Mouse (Mus musculus) thymus, postnatal 4 days (tissue): ENCODE measurements around the gene Atrnl1.

ENCODE experiments used
- DNase-seq: peaks from one replicate; pipeline ENCODE4 v3.0.0; 2021

Gene Atrnl1

DNA sequence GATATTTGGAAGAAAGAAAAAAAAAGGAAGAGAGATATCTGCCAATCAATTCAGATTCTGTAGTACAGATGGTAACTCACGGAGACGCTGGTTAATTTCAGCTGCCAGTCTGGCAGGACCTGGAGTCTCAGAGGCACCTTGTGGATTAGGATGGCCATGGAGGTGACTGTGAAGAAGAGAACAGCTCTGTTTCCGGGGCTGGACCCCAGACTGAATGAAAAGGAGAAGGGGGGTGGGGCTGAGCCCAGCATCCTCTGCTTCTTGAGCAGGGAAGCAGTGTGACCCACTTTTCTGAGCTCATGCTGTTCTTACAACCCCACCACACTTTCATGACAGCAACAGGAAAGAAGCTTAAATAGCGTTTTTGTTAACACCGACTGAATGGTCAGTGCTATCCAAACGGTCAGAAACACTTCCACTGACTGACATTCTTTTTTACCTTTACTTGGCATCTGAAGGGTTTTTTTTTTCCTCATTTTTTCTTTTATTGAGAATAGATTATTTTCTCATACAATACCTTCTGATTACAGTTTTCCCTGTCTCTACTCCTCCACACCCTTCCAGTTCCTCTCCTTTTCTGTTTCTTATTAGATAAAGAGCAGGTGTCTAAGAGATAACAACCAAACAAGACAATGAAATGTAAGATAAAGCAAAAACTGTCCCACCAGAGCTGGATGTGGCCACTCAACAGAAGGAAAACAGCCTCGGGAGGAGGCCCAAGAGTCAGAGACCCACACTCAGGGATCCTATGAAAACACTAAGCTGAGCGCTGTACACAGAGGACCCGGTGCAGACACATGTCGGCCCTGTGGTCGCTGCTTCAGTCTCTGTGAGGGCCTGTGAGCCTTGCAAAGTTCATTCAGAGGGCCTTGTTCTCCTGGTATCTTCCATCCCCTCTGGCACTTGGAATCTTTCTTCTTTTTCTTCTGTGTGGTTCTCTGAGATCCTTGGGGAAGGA lies 317.0 kb downstream of the Atrnl1 start:
- peak; percentile 38 for DNase-seq

GRCm38 (mm10) chr19:57931626-57932025 lies 320.8 kb downstream of the Atrnl1 start:
- DNase-seq: no peak

DNA sequence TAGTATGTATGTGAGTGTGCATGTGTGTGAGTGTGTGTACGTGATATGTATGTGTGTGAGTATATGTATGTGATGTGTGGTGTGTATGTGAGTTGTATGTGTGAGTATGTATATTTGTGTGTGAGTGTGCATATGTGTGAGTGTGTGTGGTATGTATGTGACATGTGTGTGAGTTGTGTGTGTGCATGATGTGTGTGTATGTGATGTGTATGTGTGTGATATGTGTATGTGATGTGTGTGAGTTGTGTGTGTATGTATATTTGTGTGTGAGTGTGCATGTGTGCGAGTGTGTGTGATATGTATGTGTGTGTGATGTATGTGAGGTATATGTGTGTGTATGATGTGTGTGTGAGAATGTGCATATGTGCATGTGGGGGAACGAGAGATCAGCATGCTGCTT lies 326.0 kb downstream of the Atrnl1 start:
- no peak for DNase-seq

DNA sequence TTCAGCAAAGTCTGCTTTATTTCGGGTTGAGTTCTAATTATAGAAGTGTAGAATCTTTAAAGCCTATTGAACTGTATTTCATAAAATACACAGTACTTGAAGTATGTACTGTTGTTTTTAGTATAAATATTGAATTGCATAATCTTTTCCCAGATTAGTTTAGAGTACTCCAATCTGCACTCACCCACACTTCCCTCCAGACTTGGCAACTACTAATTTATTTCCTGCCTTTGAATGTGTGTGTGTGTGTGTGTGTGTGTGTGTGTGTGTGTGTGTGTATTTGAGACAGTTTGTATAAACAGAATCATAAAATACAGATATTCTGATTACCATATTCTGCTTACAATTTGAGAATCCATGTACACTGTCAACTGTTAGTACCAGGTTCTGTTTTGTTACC lies 328.3 kb downstream of the Atrnl1 start:
- no peak for DNase-seq

- no peak for DNase-seq
Observed at GRCm38 (mm10) chr19:57941529-57941928, 330.7 kb downstream of the Atrnl1 start.

DNA sequence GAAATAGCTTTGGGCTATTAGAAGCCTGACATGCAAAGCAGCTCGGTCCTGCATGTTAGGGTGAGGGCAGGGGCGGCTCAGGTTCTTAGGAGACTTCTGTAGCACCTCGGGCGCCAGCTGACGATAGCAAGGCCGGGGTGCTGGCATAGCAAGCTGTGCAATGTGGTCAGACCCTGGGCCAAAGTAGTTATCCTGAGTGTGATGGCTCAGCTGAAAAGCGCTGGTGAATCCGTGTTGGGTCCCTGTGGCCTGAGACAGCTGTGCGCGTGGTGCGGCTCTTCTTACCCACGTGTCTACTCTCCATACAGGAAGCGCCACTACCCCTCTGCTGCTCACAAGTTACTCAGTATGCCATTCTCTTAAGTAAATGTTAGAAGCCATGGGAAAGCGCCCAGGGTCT lies 331.4 kb downstream of the Atrnl1 start:
- DNase-seq: no peak

DNA sequence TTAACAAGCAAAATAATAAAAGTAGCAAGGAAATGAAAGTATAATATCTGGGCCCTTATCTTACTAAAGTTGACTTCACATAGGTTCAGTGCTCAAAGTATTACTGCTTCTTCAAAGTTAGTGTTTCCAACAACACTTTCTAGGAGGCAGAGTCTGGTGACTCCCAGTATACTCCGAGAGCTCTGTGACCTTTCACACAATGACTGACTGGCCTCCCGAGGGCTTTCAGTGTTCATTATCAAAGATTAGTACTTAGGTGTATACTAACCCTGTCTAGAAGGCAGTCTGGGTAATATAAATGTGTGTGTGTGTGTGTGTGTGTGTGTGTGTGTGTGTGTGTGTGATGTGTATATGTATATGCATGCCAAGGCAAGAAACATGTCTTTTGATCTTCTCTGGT lies 332.5 kb downstream of the Atrnl1 start:
- no peak for DNase-seq

- DNase-seq: no peak
Observed at GRCm38 (mm10) chr19:57944680-57945079, 333.8 kb downstream of the Atrnl1 start.

GRCm38 (mm10) chr19:57945626-57946250 lies 334.9 kb downstream of the Atrnl1 start:
- no peak for DNase-seq

DNA sequence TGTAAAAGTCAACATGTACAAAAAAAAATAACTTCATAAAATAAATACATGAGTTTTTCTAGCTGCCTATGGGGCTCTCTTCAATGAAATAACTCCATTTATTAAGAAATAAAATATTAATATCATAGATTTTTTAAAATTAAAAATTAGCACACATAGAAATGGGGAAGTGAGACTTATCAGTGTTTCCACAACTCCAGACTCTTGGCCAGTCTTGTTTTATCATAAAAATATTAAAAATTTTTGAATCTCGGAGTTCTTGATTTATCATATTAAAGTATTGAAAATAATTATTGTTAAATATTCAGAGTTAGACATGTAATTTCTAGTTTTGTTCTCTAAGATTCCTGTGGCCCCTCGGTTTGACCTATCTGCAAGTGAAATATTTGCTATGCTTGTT lies 337.7 kb downstream of the Atrnl1 start:
- DNase-seq: no peak

DNA sequence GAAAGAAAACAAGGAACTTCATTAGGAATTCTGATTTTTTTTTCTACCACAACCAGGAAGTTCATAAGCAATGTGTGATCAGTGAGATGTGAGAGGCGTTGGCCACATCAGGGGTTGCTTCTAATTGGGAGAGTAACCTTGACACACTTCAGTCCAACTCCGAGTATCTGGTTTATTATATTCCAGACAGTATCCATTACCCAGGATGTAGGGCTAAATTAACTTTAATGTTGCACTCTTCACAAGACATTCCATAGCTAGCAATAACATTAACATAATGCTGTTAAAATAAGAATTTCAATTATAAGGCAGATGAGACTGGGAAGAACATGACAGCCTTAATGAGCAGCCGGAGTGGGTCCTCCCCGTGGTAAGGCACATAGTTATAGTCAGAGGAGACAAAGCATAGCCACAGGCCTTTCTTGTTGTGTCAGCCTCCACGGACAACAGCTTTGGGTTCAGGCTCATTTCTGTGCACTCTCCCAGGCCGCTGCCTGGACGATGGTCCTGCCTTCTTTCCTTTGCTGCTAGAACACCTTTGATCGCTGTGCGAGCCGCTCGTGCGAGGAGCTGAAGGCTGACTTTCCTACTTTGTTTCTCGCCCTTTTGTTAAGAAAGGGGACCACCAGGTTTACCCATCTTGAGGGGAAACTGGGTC lies 338.6 kb downstream of the Atrnl1 start:
- DNase-seq: no peak

DNA sequence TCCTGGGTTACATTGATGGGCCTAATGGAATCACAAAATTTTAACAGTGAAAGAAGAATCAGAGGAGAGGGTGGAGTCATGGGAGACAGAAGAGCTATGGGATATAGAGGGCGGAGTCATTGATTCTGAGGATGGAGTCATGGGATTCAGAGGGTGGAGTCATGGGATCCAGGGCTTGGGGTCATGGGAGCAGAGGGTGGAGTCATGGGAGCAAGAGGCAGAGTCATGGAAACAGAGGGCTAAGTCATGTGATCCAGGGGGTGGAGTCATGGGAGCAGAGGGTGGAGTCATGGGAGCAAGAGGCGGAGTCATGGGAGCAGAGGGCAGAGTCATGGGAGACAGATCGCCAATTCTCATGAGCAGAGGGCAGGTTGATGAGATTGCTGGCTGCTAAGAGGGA lies 343.3 kb downstream of the Atrnl1 start:
- DNase-seq: no peak

- DNase-seq: no peak
Observed at GRCm38 (mm10) chr19:57956459-57956858, 345.6 kb downstream of the Atrnl1 start.

- DNase-seq: no peak
Observed at GRCm38 (mm10) chr19:57957363-57957762, 346.5 kb downstream of the Atrnl1 start.

DNA sequence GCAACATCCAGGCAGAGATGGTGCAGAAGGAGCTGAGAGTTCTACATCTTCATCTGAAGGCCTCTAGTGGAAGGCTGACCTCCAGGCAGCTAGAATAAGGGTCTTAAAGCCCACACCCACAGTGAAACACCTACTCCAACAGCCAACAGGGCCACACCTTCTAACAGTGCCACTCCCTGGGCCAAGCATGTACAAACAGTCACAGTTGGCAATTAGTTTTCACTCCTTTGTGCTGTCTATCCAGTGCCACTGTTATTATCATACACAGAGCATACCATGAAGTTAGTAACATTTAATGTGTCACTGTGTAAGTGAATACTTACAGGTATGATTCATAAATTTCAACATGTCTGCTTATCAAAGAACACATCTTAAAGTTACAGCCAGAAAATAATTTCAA lies 347.3 kb downstream of the Atrnl1 start:
- DNase-seq: no peak

DNA sequence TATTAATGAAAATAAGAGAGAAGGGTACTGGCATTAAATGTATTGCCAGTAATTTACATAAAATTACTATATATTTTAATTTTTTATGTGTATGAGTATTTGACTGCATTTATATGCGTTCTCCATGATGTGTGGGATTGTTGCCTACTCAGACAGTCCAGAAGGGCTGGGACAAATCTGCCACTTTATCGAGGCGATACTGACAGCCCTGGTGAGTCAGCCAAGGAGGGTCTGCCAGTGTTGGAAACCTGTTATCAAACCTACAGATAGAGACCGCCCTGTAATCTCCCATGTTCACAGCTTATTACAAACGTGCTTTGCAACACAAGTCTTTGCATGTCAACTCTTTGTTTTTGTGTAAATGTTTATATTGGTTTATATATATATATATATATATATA lies 347.9 kb downstream of the Atrnl1 start:
- DNase-seq: no peak

GRCm38 (mm10) chr19:57961321-57961720 lies 350.5 kb downstream of the Atrnl1 start:
- DNase-seq: no peak

GRCm38 (mm10) chr19:57961738-57962640 lies 351.2 kb downstream of the Atrnl1 start:
- DNase-seq: no peak

DNA sequence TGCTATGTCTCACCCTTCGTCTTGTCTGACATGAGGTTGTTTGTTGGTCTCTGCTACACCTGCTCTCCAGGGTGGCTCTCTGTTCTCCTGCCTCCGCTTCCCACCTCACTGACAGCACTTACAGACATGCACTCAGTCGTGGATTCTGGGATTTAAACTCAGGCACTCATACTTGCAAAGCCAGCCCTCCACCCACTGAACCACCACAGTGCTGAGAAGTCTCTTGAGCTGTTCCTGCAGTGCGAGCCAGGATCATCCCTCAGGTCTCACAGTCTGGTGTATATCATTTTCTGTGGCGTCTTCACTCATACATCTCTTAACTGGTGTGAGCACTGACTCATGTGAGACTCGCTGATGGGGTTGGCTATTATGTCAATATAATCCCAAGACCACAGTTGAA lies 353.0 kb downstream of the Atrnl1 start:
- no peak for DNase-seq

DNA sequence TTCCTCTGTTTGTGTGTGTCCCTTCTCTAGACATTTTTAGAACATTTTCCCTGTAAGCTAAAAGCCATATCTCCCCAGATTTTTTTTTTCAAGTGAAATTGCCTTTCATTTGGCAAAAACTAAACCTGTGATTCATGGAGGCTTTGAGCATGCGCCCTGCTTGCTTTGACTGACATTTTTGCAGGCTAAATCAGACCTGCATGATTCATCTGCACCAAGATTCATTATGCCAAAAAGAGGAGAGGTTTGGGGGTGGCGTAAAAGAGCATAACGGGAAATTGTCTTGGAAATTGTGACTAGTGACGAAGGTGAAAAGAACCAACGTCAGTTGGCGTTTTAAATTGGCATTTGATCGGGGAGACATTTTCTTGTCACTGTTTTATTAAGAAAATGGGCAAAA lies 358.9 kb downstream of the Atrnl1 start:
- no peak for DNase-seq

DNA sequence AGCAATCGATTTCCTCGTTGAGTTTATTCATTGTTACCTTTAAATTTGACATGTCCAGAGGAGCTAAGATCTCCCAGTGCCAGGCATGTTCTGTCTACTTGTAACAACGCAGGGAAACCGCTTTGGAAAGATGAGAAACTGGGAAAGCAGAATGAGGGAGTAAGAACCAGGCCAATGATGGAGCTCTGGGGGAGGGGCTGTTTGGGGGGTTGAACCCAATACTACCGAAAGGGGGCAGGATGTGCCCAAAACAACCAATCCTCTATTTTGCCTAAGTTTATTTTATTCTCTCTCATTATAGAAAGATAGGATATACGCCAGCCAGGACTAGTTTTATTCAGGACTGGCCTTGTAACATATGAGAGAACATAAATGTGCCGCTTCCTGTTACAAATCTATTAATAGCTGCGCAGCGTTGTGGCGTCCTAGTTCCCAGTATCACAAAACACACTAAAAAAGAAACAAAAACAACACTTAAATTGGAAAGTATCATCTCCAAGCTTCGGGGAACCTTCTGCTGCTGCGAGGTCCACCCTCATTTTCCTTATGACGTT lies 359.6 kb downstream of the Atrnl1 start:
- DNase-seq: no peak

- no peak for DNase-seq
Observed at GRCm38 (mm10) chr19:57975201-57975600, 364.4 kb downstream of the Atrnl1 start.
